Mouse (Mus musculus) embryonic facial prominence, embryonic 12.5 days (tissue): Measurements from ENCODE around the gene Atp1a2. TPM values are rescaled to one million over a fixed set of nuclear protein-coding genes. Genes with fewer than 3 reads are reported as not detected.

Experiments
- ATAC-seq: fragments of 200-750 bp; cut with Nextera tagmentation; 2 replicates; pipeline ENCODE4 v1.8.0; 2017; ENCODE audit not compliant: insufficient number of reproducible peaks, insufficient read depth, low FRiP score, low TSS enrichment
- H3K27ac ChIP-seq: fragments of 300-500 bp; sonication (generic); 2 replicates; pipeline ENCODE4 v1.5.1; 2016; ENCODE audit warnings: mild to moderate bottlenecking
- H3K27me3 ChIP-seq: fragments of 300-500 bp; sonication (generic); 2 replicates; pipeline ENCODE4 v1.6.1; 2016; ENCODE audit warnings: mild to moderate bottlenecking, moderate library complexity
- H3K36me3 ChIP-seq: fragments of 300-500 bp; sonication (generic); 2 replicates; pipeline ENCODE4 v1.6.1; 2016; ENCODE audit warnings: mild to moderate bottlenecking
- H3K4me1 ChIP-seq: fragments of 300-500 bp; sonication (generic); 2 replicates; pipeline ENCODE4 v1.6.1; 2016
- H3K4me2 ChIP-seq: fragments of 300-500 bp; sonication (generic); replicated peaks from 2 replicates; pipeline ENCODE4 v1.6.1; 2016; ENCODE audit warnings: mild to moderate bottlenecking, moderate library complexity
- H3K4me3 ChIP-seq: fragments of 300-500 bp; sonication (generic); 2 replicates; pipeline ENCODE4 v1.5.1; 2016; ENCODE audit warnings: mild to moderate bottlenecking
- H3K9ac ChIP-seq: fragments of 300-500 bp; sonication (generic); 2 replicates; pipeline ENCODE4 v1.6.1; 2016; ENCODE audit warnings: mild to moderate bottlenecking, moderate library complexity
- H3K9me3 ChIP-seq: fragments of 300-500 bp; sonication (generic); 2 replicates; pipeline ENCODE4 v1.6.1; 2016; ENCODE audit warnings: mild to moderate bottlenecking, moderate library complexity
- WGBS: fragments of 180-500 bp; shearing (Covaris S2); methylation state at CpG from one replicate; pipeline ENCODE4 v1.1.7; 2016; 5-methylcytosine and 5-hydroxymethylcytosine counted together
- polyA plus RNA-seq: library from polyadenylated mRNA; unstranded; fragments of >200 nt; fragmentation: Nextera tagmentation; extraction: Ambion mirVana; gene quantifications from 2 replicates; pipeline ENCODE4 v1.2.1, GENCODE M21; 2016

Gene Atp1a2
- polyA plus RNA-seq, 1 experiment from 2014 or later = 4.5 TPM

- Histone ChIP-seq H3K27ac (no peak overlapping the region), H3K4me3 (no peak overlapping the region), H3K9me3 (no peaks in the 10 kb centered on the region), H3K36me3 (no peaks in the 10 kb centered on the region), H3K9ac (no peak overlapping the region), H3K27me3 (peaks cover 40% of the 10 kb centered on the region), H3K4me1 (no peaks in the 10 kb centered on the region), H3K4me2 (no peak overlapping the region)
- no peak for ATAC-seq
- WGBS = 83% methylated on average over 2 of the region's 2 CpGs
Measured at GRCm38 (mm10) chr1:172332925-172333324, 35.1 kb upstream of the Atp1a2 start.

DNA sequence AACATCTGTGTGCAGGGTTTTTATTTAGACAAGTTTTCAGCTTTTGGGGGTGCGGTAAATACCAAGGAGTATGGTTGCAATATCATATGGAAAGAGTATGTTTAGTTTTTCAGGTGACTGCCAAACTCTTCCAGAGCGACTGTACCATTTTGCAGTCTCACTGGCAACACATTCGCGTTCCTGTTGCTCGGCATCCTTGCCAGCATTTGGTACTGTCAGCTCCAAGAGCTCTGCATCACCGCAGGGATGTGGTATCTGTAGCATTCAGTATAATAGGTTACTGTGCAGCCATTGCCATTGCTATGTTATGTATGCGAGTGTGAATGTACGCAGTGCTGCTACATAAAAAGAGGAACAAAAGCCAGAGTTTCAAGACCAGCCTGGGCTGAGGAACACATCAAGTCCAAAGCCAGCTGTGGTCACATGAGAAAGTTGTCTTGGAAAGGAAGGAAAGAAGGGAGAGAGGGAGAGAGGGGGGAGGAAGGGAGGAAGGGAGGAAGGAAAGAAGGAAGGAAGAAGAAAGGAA, 33.6 kb upstream of the Atp1a2 start:
- Histone ChIP-seq H3K4me2 (no peak overlapping the region), H3K27ac (no peak overlapping the region), H3K9ac (no peak overlapping the region), H3K36me3 (no peaks in the 10 kb centered on the region), H3K27me3 (peaks cover 55% of the 10 kb centered on the region), H3K9me3 (no peaks in the 10 kb centered on the region), H3K4me3 (no peak overlapping the region), H3K4me1 (no peaks in the 10 kb centered on the region)
- WGBS = 72% methylated on average over 8 of the region's 8 CpGs
- no peak for ATAC-seq

DNA sequence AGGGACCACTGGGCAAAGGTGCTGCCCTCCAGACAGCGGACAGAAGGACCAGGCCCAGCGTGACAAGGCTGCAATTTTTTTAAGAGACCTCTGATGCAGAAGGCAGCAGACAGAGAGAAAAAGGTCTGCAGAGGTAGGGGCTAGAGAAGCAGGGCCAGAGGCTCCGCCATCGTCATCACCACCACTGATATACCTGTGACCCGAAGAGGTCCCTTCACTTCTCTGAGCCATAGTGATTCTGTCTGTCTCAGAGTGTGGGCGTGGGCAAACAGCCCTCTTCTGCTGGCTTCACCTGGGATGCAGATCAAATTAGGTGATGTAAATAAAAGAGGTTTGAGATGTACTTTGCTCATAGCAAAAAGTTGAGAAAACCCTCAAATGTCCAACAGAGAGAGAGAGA, 31.8 kb upstream of the Atp1a2 start:
- ATAC-seq = no peak
- H3K27ac ChIP-seq = no peak overlapping the region
- no peak overlapping the region for H3K4me3 ChIP-seq
- no peaks in the 10 kb centered on the region for H3K9me3 ChIP-seq
- no peak overlapping the region for H3K9ac ChIP-seq
- H3K4me2 ChIP-seq = no peak overlapping the region
- WGBS = 76% methylated on average over 6 of the region's 6 CpGs
- H3K36me3 ChIP-seq = no peaks in the 10 kb centered on the region
- H3K4me1 ChIP-seq = no peaks in the 10 kb centered on the region
- H3K27me3 ChIP-seq = peaks cover 68% of the 10 kb centered on the region

GRCm38 (mm10) chr1:172329131-172329530, 31.3 kb upstream of the Atp1a2 start, which contains the start of gene Kcnj9:
Gene Kcnj9, minus strand, starts transcription at chr1:172329318.
- WGBS = 31% methylated on average over 9 of the region's 9 CpGs
- Histone ChIP-seq H3K36me3 (no peaks in the 10 kb centered on the region), H3K27me3 (peaks cover 63% of the 10 kb centered on the region), H3K27ac (no peak within 1 kb of the TSS), H3K9me3 (no peaks in the 10 kb centered on the region), H3K4me1 (no peaks in the 10 kb centered on the region), H3K9ac (no peak within 1 kb of the TSS), H3K4me2 (no peak within 1 kb of the TSS), H3K4me3 (no peak within 1 kb of the TSS)
- ATAC-seq = no peak

DNA sequence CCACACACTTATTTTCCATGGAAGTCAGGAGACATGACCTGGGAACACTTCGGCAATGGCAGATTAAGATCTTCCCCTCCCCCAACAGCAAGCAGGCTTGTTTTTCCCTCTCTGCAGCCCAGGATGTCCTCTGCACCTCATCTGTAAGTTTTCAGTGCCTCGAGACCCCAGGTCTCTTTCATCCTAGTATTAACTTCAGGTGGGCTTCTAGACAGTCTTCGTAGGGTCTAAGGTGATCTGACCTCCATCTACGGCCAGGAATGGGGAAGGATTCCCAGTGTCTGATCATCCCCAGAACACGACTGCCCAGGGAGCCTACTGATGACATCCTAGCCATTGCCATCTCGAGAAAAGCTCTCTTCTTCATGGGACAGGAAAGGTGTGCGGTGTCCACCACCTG, 30.6 kb upstream of the Atp1a2 start:
- Histone ChIP-seq H3K27ac (no peak overlapping the region), H3K36me3 (no peaks in the 10 kb centered on the region), H3K9me3 (no peaks in the 10 kb centered on the region), H3K27me3 (peaks cover 58% of the 10 kb centered on the region), H3K4me1 (no peaks in the 10 kb centered on the region), H3K4me3 (no peak overlapping the region), H3K4me2 (no peak overlapping the region), H3K9ac (no peak overlapping the region)
- no peak for ATAC-seq
- WGBS = 78% methylated on average over 7 of the region's 7 CpGs

DNA sequence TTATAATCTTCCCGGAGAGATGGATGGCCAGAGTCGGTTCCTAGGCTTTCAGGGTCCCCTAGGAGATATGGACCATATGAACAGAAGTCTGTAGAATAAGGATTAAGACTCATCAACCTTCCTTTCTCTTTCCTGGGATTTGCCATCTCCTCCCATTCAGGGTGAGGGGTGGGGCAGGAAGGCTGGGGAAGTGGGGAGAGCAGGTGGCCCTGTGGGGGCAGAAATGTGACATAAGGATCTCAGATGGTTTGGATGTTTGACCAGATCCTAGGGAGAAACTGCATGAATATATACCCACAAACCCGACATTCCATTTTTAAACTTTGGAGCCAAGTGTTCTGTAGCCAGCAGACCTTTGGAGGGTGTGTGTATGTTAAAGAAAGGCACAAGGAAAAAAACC, 30.2 kb upstream of the Atp1a2 start:
- Histone ChIP-seq H3K4me3 (no peak overlapping the region), H3K27ac (no peak overlapping the region), H3K4me1 (no peaks in the 10 kb centered on the region), H3K4me2 (no peak overlapping the region), H3K36me3 (no peaks in the 10 kb centered on the region), H3K27me3 (peaks cover 58% of the 10 kb centered on the region), H3K9me3 (no peaks in the 10 kb centered on the region), H3K9ac (no peak overlapping the region)
- 80% methylated on average over 3 of the region's 3 CpGs for WGBS
- ATAC-seq = no peak

- Histone ChIP-seq H3K9ac (no peak overlapping the region), H3K4me3 (no peak overlapping the region), H3K9me3 (no peaks in the 10 kb centered on the region), H3K4me1 (no peaks in the 10 kb centered on the region), H3K27ac (no peak overlapping the region), H3K4me2 (no peak overlapping the region), H3K36me3 (no peaks in the 10 kb centered on the region), H3K27me3 (peaks cover 58% of the 10 kb centered on the region)
- 81% methylated on average over 16 of the region's 16 CpGs for WGBS
- no peak for ATAC-seq
Measured at GRCm38 (mm10) chr1:172327206-172328001, 29.5 kb upstream of the Atp1a2 start.

GRCm38 (mm10) chr1:172326684-172327083, 28.8 kb upstream of the Atp1a2 start:
- peak overlapping the region; percentile 46 for H3K4me3 ChIP-seq
- H3K27me3 ChIP-seq = peaks cover 58% of the 10 kb centered on the region
- no peaks in the 10 kb centered on the region for H3K36me3 ChIP-seq
- no peaks in the 10 kb centered on the region for H3K4me1 ChIP-seq
- H3K4me2 ChIP-seq = peak overlapping the region; percentile 81
- no peak overlapping the region for H3K27ac ChIP-seq
- ATAC-seq = no peak
- WGBS = 62% methylated on average over 11 of the region's 11 CpGs
- H3K9ac ChIP-seq = no peak overlapping the region
- H3K9me3 ChIP-seq = no peaks in the 10 kb centered on the region

- 0 out of 2 replicates have a peak, but pooled peaks cover 2% of the 10 kb centered on the region for H3K36me3 ChIP-seq
- H3K4me2 ChIP-seq = peak overlapping the region; percentile 81
- peaks cover 55% of the 10 kb centered on the region for H3K27me3 ChIP-seq
- ATAC-seq = peak; percentile 58
- WGBS = 22% methylated on average over 93 of the region's 94 CpGs
- H3K4me3 ChIP-seq = peak overlapping the region; percentile 46
- H3K9me3 ChIP-seq = no peaks in the 10 kb centered on the region
- H3K9ac ChIP-seq = 0 out of 2 replicates have a peak overlapping the region, but pooled peaks have one; percentile 15
- H3K4me1 ChIP-seq = no peaks in the 10 kb centered on the region
- no peak overlapping the region for H3K27ac ChIP-seq
Measured at GRCm38 (mm10) chr1:172325680-172326535, 28.0 kb upstream of the Atp1a2 start.

- 0 out of 2 replicates have a peak, but pooled peaks have one; percentile 17 for ATAC-seq
- H3K36me3 ChIP-seq = 0 out of 2 replicates have a peak, but pooled peaks cover 6% of the 10 kb centered on the region
- WGBS = 11% methylated on average over 7 of the region's 7 CpGs
- no peak overlapping the region for H3K4me3 ChIP-seq
- H3K9me3 ChIP-seq = no peaks in the 10 kb centered on the region
- H3K9ac ChIP-seq = no peak overlapping the region
- H3K27me3 ChIP-seq = peaks cover 49% of the 10 kb centered on the region
- no peak overlapping the region for H3K27ac ChIP-seq
- H3K4me1 ChIP-seq = no peaks in the 10 kb centered on the region
- no peak overlapping the region for H3K4me2 ChIP-seq
Measured at GRCm38 (mm10) chr1:172324725-172325124, 26.9 kb upstream of the Atp1a2 start.

DNA sequence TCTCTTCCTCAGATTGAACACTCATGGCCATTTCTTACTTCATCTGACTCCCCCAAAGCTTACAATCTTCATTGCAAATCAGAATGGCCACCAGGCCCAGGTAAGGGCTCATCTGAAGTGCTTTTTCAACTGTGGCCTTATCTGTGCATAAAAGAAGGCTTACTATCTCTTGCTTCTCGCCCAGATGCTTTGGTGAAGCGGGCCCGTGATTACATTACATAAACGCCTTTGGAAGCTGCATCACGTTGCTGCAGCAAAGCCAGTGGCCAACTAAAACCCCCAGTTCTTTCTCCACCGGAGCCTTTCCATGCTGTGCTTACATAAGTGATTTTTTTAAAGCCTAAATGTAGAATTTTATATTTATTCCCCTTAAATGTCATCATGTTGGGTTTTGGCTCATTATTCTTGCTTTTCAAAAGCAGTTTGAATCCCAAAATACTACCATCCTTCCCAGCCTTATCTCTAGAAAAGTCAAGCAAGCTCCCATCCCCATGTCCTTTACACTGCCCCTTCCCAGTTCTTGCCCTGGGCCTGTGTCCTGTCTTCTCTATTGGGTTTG, 26.0 kb upstream of the Atp1a2 start:
- H3K4me1 ChIP-seq = no peaks in the 10 kb centered on the region
- 0 out of 2 replicates have a peak, but pooled peaks cover 6% of the 10 kb centered on the region for H3K36me3 ChIP-seq
- no peak overlapping the region for H3K4me3 ChIP-seq
- no peak overlapping the region for H3K4me2 ChIP-seq
- H3K9ac ChIP-seq = no peak overlapping the region
- no peak for ATAC-seq
- 53% methylated on average over 6 of the region's 6 CpGs for WGBS
- H3K27me3 ChIP-seq = peaks cover 41% of the 10 kb centered on the region
- H3K9me3 ChIP-seq = no peaks in the 10 kb centered on the region
- H3K27ac ChIP-seq = no peak overlapping the region
